Mouse (Mus musculus) NIH3T3 (cell line): ENCODE measurements around the gene Zbtb16.
A peak's percentile ranks its signal among the peaks of the same experiment; 100 is the strongest.

Source experiments
- DNase-seq: peaks from one replicate; pipeline ENCODE4 v3.0.0-alpha.2; 2012; ENCODE audit warnings: low read depth

The Zbtb16 gene

DNA sequence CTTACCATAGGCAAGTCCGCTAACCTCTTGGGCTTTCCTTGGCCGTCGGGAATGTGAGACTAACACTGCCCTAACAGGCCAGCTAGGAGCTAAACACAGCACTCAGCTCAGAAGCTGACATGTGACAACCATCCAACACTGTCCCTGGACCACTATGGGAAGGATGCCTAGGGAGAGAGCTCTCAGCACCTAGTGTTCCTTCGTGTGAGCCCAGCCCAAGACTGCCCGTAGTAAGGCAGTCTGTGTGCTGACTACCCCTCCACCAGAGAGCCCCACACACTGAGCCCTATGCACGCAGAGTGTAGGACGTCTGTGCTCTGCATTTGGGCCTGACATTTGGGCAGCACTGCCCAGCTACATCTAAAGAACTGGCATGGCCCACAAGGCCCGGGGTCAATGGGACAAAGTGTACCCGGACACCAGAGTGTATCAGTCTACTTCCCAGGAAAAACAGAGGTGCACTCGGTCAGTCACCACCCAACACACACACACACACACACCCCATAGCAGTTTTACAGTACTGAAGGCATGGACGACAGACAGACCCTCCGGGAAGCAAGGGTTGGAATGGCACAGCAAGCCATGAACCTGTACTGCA is 11.4 kb downstream of the Zbtb16 start:
- no peak for DNase-seq

DNA sequence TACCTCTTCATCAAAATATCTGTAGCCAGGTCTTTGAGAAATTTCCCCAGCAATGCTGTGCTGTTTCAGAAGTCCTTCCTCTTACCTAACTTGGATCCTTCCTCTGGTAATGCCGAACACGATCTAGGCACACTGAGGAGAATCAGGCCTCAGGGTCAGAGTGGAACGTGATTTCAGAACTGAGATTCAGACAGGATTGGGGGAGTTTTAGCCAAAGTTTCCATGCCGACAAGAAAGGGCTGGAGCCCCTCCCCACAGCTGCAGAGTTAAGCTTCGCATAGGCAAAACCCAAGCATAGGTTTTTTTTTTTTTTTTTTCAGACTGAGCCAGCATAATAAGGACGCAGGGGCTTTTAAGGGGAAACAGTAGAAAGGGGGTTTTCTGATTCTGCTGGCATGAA is 12.2 kb downstream of the Zbtb16 start:
- no peak for DNase-seq

DNA sequence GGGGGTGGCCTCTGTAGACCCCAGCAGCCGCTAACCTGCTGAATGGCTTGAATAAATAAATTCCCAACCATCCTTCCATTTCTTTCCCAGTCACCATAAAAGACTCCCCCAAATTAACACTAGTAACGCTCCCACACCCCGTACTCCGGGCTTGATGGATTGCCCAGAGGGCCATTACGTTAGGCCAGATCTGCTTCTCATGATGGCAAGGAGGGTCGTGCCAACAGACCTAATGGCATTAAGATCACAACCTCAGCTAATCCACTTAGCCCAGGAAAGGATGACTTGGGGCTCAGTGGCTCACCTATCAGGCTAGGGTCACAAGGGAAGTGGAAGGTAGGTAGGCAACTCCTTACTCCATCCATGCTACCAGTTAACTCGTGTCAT is 12.7 kb downstream of the Zbtb16 start:
- DNase-seq = no peak

DNA sequence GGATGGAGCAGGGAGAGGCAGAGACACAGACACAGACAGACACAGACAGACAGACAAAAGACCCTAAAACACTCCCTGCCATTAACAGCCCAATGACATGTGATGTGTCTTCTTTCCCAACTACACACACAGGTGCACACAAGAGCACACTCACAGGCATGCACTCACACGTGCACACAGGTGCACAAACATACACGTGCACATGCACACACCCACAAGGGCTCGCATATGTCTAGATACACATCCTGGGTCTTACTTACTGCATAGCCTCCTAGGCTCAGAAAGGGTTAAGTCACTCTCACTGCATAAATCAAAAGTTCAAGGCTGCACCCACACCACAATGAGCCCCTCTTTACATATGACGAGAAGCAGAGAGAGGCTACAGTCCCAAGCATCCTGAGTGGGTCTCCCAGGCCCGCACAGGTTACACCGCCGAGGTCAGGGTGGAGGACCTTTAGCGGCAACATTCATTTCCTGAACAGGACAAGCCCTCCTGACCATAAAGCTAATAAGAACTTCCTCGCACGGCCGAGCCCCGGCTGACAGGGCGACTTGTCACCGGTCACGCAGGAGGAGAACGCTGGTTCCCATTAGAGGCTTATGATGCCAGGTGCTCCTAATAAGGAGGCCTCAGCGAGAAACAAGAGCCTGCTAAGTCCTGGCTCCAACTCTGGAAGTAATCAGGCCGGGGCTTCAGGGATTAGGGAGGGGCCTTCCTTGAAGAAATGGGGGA is 13.3 kb downstream of the Zbtb16 start:
- no peak for DNase-seq

DNA sequence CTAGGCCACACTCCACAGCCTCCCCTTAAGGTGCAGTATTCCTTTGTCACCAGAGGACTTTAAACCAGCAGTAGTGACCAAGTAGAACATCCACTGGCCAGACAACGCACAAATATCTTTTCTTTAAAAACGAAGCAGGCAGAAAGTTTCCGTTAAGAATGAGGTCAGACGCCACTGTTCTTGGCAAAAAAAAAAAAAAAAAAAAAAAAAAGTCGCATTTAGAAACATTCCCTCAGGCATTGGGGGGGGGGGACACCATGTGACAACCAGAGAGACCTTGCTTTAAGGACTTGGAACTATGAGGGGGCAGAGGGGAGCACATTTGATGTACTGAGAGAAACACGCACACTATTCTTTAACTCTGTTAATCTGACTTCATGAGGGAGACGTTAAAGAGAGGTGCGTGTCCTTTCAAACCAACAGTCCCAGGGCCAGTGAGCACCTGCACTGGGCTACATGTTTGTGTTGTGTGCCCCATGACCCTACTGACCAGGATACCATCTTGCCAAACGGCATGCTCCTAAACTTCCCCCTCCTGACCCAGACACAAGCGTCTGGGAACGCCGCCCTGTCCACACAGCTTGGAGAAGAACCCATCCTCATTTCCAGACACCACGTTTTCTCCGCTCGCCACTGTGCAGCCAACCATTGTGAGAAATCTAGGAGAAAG is 14.0 kb downstream of the Zbtb16 start:
- no peak for DNase-seq

DNA sequence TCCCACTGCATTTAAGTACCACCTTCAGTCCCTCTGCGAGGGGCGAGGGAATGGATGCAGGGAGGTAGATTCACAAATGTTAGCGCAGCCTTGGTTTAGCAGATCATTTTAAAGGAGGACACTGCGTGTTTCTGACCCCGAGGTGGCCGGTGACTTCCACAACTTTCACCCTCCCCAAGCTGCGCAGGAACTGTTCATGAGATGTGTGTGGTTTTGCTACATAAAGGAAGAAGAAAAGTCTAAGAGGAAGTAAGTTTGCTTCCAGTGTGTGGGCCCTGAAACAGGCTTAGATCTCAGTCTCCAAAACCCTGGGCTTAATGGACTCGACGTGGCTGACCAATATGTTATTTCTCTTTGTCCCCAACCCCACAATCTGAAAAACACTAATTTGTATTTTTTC is 14.6 kb downstream of the Zbtb16 start:
- DNase-seq = no peak

DNA sequence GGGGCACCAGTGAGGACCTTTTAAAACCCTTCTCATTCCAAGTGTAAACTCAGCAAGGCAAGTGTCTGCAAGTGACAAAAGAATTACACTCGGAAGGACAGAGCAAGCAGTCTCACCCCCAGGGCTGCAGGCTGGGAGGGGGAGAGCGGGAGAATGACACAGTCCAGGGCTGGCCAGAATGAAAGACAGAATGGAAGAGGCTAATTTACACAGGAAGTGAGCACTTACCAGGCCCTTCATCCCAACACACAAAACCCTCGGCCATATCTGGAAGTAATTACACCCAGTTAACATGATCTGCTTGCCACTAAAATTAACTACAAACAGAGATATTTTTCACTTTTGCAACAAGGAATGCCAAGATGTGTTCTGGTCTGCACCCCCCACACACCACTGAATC is 15.2 kb downstream of the Zbtb16 start:
- peak; percentile 2 for DNase-seq

DNA sequence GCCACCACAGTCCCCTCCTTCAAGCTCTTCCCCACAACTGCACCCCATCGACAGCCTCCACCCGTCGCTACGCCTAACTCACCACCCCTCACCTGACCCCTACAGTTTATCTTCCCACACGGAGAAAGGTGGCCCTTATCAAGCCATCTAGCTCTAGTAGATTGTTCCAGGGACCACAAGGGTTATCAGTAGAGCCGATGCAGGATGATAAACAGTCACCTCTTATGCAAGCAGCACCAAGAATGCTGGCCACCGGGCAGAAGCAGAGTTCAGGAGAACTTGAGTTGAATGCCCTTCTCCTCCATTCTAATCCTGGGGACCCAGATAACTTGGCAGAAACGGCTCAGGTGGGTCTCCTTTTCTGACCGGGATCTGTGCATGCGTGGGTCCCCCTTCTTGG is 16.3 kb downstream of the Zbtb16 start:
- no peak for DNase-seq

DNA sequence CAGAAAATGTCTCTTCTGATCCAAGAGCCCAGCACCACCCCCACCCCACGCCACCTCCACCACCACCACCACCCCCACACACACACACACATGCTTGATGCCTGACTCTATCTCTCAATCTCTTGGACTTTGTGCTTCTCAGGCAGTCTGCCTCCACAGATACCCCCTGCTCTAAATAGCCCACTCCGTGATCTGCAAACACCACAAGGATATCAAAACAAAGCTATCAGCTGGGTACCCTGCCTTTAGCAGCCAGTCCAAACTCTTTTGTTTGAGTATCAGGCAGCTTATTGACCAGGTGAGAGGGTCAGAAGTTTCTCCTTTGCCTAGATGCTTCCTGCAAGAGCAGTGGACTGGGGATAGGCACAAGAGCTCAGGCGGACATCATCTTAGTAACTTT is 16.9 kb downstream of the Zbtb16 start:
- DNase-seq = no peak

DNA sequence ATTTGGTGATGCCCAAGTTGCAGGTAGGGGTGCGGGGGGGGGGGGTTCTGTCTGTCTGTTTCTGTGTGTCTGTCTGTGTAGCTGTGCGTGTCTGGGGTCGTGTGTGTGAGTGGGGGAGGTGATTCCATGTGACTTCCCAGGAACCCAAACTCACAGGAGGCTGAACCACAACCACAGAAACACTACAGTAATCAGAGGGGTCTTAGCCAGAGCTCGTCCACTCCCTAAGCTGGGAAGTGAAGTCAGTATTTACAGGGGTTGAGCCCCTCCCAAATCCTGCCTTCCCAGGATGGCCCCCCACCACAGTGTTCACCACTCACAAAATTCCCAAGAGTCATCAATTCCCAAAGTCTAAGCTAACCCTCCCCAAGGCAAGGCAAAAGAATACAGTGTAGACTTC is 18.1 kb downstream of the Zbtb16 start:
- no peak for DNase-seq

DNA sequence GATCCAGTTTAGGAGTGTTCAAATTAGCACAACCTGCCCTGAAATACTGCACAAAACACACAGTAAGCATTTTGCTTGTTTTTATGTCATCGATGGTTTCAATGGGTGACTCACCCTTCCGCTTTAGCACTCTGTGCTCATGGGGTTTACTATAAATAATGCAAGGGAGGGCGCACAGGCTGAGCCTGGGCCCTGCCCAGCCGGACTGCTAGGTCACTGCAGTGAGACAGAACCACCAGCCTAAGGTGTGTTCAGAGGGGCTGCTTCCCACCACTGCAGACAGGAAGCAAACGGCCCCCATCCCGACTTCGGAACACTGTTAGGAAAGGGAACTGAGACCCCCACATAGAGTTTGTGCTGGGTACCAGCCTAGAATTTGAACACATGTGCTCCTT is 18.6 kb downstream of the Zbtb16 start:
- peak; percentile 50 for DNase-seq

DNA sequence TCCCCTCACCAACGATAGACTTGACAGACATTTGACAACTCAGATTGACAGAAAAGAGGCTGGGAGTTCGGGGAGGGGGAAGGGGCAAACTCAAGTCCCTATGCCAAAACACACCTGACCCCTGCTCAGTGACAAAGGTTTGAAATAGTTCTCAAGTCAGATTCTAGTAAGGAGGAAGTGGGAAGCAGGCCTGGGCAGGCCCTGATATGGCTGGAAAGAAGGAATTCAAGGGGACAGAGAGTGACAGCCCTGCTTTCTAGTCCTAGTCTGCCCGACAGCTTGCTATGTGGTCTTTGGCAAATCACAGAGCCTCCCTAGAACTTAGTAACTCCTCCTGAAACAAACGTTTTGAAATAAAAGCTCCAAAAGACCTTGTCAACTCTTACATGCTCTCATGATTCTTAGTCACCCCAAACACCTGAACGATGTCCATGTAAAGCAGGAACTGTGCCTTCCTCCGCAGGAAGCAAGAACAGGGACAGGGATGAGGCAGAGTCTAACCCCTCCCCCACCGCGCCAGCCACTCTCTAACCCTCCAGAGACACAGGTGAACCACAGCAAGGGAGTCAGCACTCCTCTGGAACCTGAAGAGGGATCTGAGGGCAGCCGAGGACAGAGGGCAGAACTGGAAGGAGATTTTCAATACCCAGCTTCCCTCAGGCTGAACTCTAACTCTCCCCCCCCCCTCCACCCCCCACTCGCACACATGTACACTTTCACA is 19.2 kb downstream of the Zbtb16 start:
- DNase-seq = no peak

DNA sequence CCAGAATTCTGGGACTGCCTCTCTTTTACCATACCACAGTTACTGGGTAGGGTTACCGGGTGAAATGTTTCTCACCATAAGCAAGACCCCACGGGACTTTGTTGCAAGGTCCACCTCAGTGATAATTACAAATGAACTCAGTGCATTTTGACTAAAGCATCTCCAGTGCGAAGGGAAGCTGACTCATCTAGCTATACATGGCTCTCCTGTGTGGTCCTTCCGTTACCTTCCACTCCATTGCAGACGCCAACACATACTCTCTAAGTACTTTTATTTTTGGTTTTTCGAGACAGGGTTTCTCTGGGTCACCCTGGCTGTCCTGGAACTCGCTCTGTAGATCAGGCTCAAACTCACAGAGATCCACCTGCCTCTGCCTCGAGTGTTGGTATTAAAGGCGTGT is 19.9 kb downstream of the Zbtb16 start:
- DNase-seq = no peak

DNA sequence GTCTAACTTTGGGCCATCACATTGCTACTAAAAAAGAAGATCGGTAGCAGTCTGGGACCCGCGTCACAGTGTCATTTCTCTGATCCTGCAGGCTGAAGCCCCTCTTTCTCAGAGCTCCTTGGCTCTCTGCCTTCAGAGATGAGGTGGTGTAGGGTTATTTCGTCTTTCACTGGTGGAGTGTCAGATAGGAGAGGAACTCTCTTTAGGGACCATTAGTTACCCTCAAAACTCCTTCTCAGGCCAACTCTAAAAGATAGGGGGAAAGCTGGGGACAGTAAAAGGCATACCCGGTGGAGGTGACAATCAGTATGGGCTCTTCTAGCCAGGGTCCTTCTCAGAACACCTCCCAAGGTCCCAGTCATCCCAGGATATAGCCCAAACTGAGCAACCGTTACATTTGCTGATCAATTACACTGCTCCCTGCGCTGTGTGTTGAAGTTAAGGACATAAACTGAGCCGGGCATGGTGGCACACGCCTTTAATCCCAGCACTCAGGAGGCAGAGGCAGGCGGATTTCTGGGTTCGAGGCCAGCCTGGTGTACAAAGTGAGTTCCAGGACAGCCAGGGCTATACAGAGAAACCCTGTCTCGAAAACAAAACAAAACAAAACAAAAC is 21.0 kb downstream of the Zbtb16 start:
- no peak for DNase-seq

DNA sequence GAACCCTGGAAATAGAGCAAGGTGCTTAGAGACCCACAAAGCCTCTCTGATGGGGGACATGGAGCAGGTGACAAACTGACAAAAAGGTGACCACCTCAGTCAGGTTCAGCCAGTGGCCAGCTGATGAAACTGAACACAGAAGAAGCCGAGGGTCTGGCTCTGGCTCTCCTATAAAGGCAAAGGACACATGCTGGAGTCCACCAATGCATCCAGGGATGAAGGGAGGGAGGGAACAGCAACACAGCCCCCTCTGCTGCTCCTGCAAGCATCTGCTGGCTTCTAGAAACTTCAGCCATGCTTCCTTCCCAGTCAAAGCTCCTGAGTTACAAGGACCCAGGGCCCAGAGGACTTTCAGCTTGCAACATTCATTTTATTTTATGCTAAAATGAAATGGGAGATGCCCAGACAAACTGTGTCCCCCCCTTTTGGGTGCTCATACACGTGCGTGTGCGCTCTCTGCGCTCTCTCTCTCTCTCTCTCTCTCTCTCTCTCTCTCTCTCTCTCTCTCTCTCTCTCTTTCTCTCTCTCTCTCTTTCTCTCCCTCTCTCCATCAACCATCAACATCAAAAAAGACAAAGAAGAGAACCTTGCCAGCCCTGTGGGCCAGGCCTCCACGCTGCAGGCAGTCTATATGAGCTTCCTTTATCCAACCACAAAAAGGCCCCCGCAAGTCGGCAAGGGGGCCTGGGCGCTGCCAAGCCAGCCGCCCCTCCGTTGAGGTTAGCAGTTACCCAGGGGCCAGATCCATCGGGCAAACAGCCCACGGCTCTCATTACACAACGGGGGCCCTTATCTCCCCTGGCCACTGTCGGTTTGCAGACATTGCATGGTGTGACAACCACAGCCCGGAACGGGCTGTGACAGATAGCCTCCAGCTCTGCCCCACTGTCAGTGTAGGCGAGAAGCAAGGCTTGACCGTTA is 21.8 kb downstream of the Zbtb16 start:
- DNase-seq = no peak

DNA sequence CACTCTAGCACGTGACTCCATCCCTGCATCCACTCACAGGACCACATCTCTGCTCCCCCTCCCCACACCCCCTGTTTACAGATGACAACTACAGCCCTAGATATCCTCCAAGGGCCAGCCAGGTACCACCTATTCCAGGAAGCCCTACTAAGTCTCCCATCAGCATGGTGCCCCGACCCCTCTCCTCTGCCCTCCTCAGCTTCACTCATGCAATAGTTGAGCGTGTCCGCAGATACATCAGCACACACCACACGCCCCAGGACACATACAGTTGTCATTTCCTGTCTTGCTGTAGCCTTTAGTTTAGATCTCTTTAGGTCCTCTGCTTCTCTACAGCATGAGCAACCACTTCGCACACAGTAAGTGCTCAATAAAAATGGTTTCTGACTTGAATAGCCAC is 23.7 kb downstream of the Zbtb16 start:
- DNase-seq = no peak

DNA sequence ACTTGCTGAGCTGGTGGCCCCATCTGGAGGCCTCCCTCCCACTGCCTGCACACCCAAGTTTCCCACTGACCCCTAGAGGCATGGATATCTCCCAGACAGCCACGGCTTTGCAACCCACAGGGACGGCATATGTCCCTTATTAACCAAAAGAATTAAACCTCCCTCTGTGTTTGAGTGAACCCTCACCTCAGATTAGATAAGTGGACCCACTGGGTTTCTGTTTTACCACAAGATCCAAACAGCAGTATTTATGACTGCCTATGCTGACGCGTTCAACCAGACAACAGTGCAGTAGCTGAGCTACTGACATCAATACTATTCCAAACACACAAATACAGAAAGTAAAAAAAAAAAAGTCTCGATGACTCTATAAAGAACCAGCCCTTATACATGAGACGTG is 29.4 kb downstream of the Zbtb16 start:
- DNase-seq = no peak

DNA sequence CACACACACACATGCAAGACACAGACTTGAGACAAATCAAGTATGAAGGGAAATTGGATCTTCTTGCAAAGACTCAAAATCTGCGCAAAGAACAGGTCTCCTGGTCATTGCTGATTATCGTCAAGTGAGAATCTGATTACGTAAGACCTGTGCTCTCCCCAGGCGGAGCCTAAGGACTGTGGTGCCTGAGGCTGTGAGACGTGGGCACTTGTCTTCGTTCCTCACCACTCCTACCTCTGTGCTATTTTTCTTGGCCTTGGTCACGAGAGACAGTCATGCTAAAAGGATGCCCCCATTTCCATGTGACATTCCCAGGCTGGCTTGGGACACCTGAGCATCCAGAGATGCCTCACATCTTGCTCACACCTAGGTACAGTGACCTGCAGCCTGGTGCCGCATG is 30.2 kb downstream of the Zbtb16 start:
- no peak for DNase-seq

DNA sequence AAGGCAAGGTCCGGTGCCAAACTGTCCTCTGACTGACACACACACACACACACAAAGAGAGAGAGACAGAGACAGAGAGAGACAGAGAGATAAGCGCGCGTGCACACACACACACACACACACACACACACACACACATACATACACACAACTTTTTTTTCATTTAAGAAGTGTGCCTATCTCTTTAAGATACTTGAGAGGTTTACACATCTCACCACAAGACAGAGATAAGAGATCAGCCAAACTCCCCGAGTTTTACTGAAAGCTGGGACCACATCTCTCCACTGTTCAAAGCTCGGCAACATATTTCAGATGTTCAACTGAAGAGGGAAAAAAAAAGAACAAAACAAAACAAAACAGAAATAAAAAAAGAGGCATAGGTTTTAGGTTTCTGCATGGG is 31.5 kb downstream of the Zbtb16 start:
- no peak for DNase-seq

DNA sequence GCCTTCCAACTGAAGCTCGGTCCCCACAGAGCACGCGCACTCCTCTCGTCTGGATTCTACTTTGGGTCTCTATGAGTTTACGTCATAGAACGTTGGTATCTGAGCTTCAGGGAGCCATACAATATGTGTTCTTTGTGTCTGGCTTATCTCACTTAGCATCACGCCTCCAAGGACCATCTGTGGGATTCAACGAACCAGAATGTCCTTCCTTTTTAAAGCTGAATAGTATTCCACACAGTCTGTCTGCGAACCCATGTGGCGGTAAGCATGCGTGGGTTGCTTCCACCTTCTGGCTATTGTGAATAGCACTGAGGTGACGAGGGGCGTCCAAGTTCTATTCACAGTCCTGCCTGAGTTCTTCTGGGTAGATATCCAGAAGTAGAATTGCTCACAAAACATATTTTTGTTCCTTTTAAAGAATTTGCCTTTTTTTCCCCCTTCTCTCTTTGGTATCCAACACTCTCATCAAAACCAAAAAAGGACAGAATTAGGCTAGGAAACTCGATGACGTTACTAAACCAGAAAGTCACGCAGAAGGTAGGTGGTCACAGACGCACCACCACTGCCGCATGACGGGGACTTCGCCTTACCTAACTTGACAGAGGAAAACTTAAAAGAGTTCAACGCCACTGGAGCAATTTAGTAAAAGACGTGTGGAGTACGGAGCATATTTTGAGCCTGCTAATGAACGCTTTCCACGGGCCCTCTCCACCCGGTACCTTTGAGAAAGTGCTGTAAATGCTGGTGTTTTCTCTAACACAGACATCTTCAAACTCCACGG is 32.4 kb downstream of the Zbtb16 start:
- DNase-seq = no peak

DNA sequence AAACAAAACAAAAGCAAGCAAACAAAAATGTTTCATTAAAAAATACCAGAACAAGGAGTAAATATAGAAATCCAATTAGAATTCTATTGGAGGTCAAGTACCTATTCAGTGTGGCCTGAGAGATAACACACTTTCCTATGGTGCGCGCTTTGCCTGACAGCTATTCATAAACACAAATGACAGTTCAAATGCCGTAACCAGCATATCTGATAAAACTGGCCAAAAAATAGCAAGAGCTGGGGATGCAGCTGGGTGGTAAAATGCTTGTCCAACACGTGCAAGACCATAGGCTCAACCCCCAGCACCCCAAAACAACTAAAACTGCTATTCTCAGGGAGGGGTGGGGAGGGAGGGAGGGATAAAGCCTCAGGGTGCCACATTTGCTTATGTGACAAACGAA is 33.6 kb downstream of the Zbtb16 start:
- DNase-seq = no peak
